Mouse (Mus musculus) heart, embryonic 15.5 days (tissue): ENCODE measurements around the gene Fbxl4. TPM values are rescaled to one million over a fixed set of nuclear protein-coding genes. Genes with fewer than 3 reads are reported as not detected.

Source experiments
- ATAC-seq: fragments of 200-750 bp; cut with Nextera tagmentation; replicated peaks from 2 replicates; pipeline ENCODE4 v1.8.0; 2017; ENCODE audit warnings: low read depth, moderate TSS enrichment; ENCODE audit not compliant: insufficient number of reproducible peaks, insufficient read depth, low FRiP score
- H3K27ac ChIP-seq: fragments of 300-500 bp; sonication (generic); 2 replicates; pipeline ENCODE4 v1.5.1; 2015; ENCODE audit warnings: mild to moderate bottlenecking, inconsistent platforms
- H3K27me3 ChIP-seq: fragments of 300-500 bp; sonication (generic); 2 replicates; pipeline ENCODE4 v1.6.1; 2015; ENCODE audit warnings: inconsistent platforms
- H3K36me3 ChIP-seq: fragments of 300-500 bp; sonication (generic); 2 replicates; pipeline ENCODE4 v1.6.1; 2015; ENCODE audit warnings: mild to moderate bottlenecking, inconsistent platforms
- H3K4me1 ChIP-seq: fragments of 300-500 bp; sonication (generic); replicated peaks from 2 replicates; pipeline ENCODE4 v1.6.1; 2015; ENCODE audit warnings: inconsistent platforms
- H3K4me2 ChIP-seq: fragments of 300-500 bp; sonication (generic); 2 replicates; pipeline ENCODE4 v1.6.1; 2015; ENCODE audit warnings: inconsistent platforms, mild to moderate bottlenecking, moderate library complexity
- H3K4me3 ChIP-seq: fragments of 300-500 bp; sonication (generic); 2 replicates; pipeline ENCODE4 v1.5.1; 2015; ENCODE audit warnings: mild to moderate bottlenecking, inconsistent platforms
- H3K9ac ChIP-seq: fragments of 300-500 bp; sonication (generic); 2 replicates; pipeline ENCODE4 v1.6.1; 2015; ENCODE audit warnings: mild to moderate bottlenecking, inconsistent platforms
- H3K9me3 ChIP-seq: fragments of 300-500 bp; sonication (generic); replicated peaks from 2 replicates; pipeline ENCODE4 v1.6.1; 2016; ENCODE audit warnings: inconsistent platforms
- WGBS: fragments of 180-500 bp; shearing (Covaris S2); methylation state at CpG from one replicate; pipeline ENCODE4 v1.1.7; 2015; ENCODE audit warnings: mixed read lengths; 5-methylcytosine and 5-hydroxymethylcytosine counted together
- polyA plus RNA-seq: library from polyadenylated mRNA; unstranded; fragments of >200 nt; fragmentation: Nextera tagmentation; extraction: Ambion mirVana; gene quantifications from 2 replicates; pipeline ENCODE4 v1.2.1, GENCODE M21; 2015

Fbxl4 gene
- polyA plus RNA-seq, 1 experiment from 2014 or later = 10.0 TPM

- Histone ChIP-seq H3K4me3 (no peak overlapping the region), H3K27me3 (no peaks in the 10 kb centered on the region), H3K9ac (no peak overlapping the region), H3K27ac (no peak overlapping the region), H3K4me2 (no peak overlapping the region), H3K4me1 (no peaks in the 10 kb centered on the region), H3K9me3 (no peaks in the 10 kb centered on the region), H3K36me3 (no peaks in the 10 kb centered on the region)
- 63% methylated on average over 13 of the region's 13 CpGs for WGBS
- no peak for ATAC-seq
Observed at GRCm38 (mm10) chr4:22392777-22393473, 35.6 kb downstream of the Fbxl4 start.

GRCm38 (mm10) chr4:22395404-22395803 is 38.1 kb downstream of the Fbxl4 start:
- no peak overlapping the region for H3K4me3 ChIP-seq
- H3K27me3 ChIP-seq = no peaks in the 10 kb centered on the region
- no peak for ATAC-seq
- peaks cover 5% of the 10 kb centered on the region; the same call in 1 of the 2 replicates for H3K9me3 ChIP-seq
- H3K9ac ChIP-seq = no peak overlapping the region
- H3K4me1 ChIP-seq = no peaks in the 10 kb centered on the region
- no peak overlapping the region for H3K27ac ChIP-seq
- 68% methylated on average over 2 of the region's 2 CpGs for WGBS
- H3K36me3 ChIP-seq = peaks cover 9% of the 10 kb centered on the region
- H3K4me2 ChIP-seq = no peak overlapping the region

- Histone ChIP-seq H3K27me3 (no peaks in the 10 kb centered on the region), H3K4me1 (no peaks in the 10 kb centered on the region), H3K4me2 (no peak overlapping the region), H3K4me3 (no peak overlapping the region), H3K27ac (no peak overlapping the region), H3K9ac (no peak overlapping the region), H3K9me3 (peaks cover 5% of the 10 kb centered on the region; the same call in 1 of the 2 replicates), H3K36me3 (peaks cover 9% of the 10 kb centered on the region)
- no peak for ATAC-seq
- WGBS = 92% methylated on average over 1 of the region's 1 CpGs
Observed at GRCm38 (mm10) chr4:22396484-22397000, 39.2 kb downstream of the Fbxl4 start.

GRCm38 (mm10) chr4:22397003-22397402 is 39.7 kb downstream of the Fbxl4 start:
- Histone ChIP-seq H3K4me2 (no peak overlapping the region), H3K9me3 (peaks cover 5% of the 10 kb centered on the region; the same call in 1 of the 2 replicates), H3K36me3 (peaks cover 9% of the 10 kb centered on the region), H3K27me3 (no peaks in the 10 kb centered on the region), H3K4me3 (no peak overlapping the region), H3K9ac (no peak overlapping the region), H3K27ac (no peak overlapping the region), H3K4me1 (no peaks in the 10 kb centered on the region)
- no peak for ATAC-seq
- WGBS = 87% methylated on average over 5 of the region's 5 CpGs

GRCm38 (mm10) chr4:22402032-22402431 is 44.7 kb downstream of the Fbxl4 start:
- Histone ChIP-seq H3K27me3 (no peaks in the 10 kb centered on the region), H3K36me3 (peaks cover 12% of the 10 kb centered on the region), H3K9me3 (peaks cover 5% of the 10 kb centered on the region; the same call in 1 of the 2 replicates), H3K9ac (no peak overlapping the region), H3K27ac (no peak overlapping the region), H3K4me3 (no peak overlapping the region), H3K4me1 (no peaks in the 10 kb centered on the region), H3K4me2 (no peak overlapping the region)
- no peak for ATAC-seq
- WGBS = 81% methylated on average over 3 of the region's 3 CpGs

- 95% methylated on average over 10 of the region's 10 CpGs for WGBS
- no peak for ATAC-seq
- H3K36me3 ChIP-seq = peaks cover 12% of the 10 kb centered on the region
- H3K27ac ChIP-seq = no peak overlapping the region
- H3K4me3 ChIP-seq = no peak overlapping the region
- peaks cover 5% of the 10 kb centered on the region; the same call in 1 of the 2 replicates for H3K9me3 ChIP-seq
- no peaks in the 10 kb centered on the region for H3K27me3 ChIP-seq
- no peak overlapping the region for H3K4me2 ChIP-seq
- H3K9ac ChIP-seq = no peak overlapping the region
- no peaks in the 10 kb centered on the region for H3K4me1 ChIP-seq
Observed at GRCm38 (mm10) chr4:22402930-22403329, 45.6 kb downstream of the Fbxl4 start.

- H3K4me2 ChIP-seq = no peak overlapping the region
- H3K4me3 ChIP-seq = no peak overlapping the region
- H3K27ac ChIP-seq = no peak overlapping the region
- WGBS = 47% methylated on average over 2 of the region's 2 CpGs
- H3K36me3 ChIP-seq = 0 out of 2 replicates have a peak, but pooled peaks cover 11% of the 10 kb centered on the region
- no peaks in the 10 kb centered on the region for H3K9me3 ChIP-seq
- H3K27me3 ChIP-seq = no peaks in the 10 kb centered on the region
- ATAC-seq = no peak
- no peak overlapping the region for H3K9ac ChIP-seq
- no peaks in the 10 kb centered on the region for H3K4me1 ChIP-seq
Observed at GRCm38 (mm10) chr4:22420627-22421026, 63.3 kb downstream of the Fbxl4 start.

GRCm38 (mm10) chr4:22422400-22422799 is 65.1 kb downstream of the Fbxl4 start:
- Histone ChIP-seq H3K9ac (no peak overlapping the region), H3K4me1 (no peaks in the 10 kb centered on the region), H3K36me3 (peaks cover 11% of the 10 kb centered on the region; the same call in 1 of the 2 replicates), H3K27ac (no peak overlapping the region), H3K27me3 (no peaks in the 10 kb centered on the region), H3K4me3 (no peak overlapping the region), H3K4me2 (no peak overlapping the region), H3K9me3 (no peaks in the 10 kb centered on the region)
- WGBS = 89% methylated on average over 4 of the region's 4 CpGs
- no peak for ATAC-seq

GRCm38 (mm10) chr4:22428150-22428549 is 70.8 kb downstream of the Fbxl4 start:
- no peaks in the 10 kb centered on the region for H3K9me3 ChIP-seq
- WGBS = 85% methylated on average over 3 of the region's 3 CpGs

GRCm38 (mm10) chr4:22469575-22469974 is 112.2 kb downstream of the Fbxl4 start:
- Histone ChIP-seq H3K9me3 (no peaks in the 10 kb centered on the region), H3K4me1 (no peaks in the 10 kb centered on the region), H3K36me3 (no peaks in the 10 kb centered on the region), H3K9ac (no peak overlapping the region), H3K4me2 (no peak overlapping the region), H3K27ac (no peak overlapping the region), H3K4me3 (no peak overlapping the region), H3K27me3 (0 out of 2 replicates have a peak, but pooled peaks cover under 1% of the 10 kb centered on the region)
- ATAC-seq = no peak
- 76% methylated on average over 1 of the region's 1 CpGs for WGBS

More at GRCm38 (mm10) chr4:22428150-22428549, 70.8 kb downstream of the Fbxl4 start:
- H3K4me2 ChIP-seq = no peak overlapping the region
- peaks cover 5% of the 10 kb centered on the region; the same call in 1 of the 2 replicates for H3K36me3 ChIP-seq
- no peaks in the 10 kb centered on the region for H3K27me3 ChIP-seq
- H3K4me1 ChIP-seq = no peaks in the 10 kb centered on the region
- H3K4me3 ChIP-seq = no peak overlapping the region
- H3K9ac ChIP-seq = no peak overlapping the region
- no peak overlapping the region for H3K27ac ChIP-seq
- no peak for ATAC-seq

- WGBS = under 1% methylated on average over 23 of the region's 23 CpGs
- no peaks in the 10 kb centered on the region for H3K36me3 ChIP-seq
- H3K4me1 ChIP-seq = peaks cover 13% of the 10 kb centered on the region
- no peaks in the 10 kb centered on the region for H3K9me3 ChIP-seq
- 0 out of 2 replicates have a peak, but pooled peaks have one; percentile 31 for ATAC-seq
- H3K9ac ChIP-seq = no peak overlapping the region
- H3K27ac ChIP-seq = no peak overlapping the region
- peak overlapping the region; percentile 40 for H3K4me3 ChIP-seq
- H3K27me3 ChIP-seq = peaks cover 75% of the 10 kb centered on the region
- H3K4me2 ChIP-seq = peak overlapping the region; percentile 65
Observed at GRCm38 (mm10) chr4:22476967-22477710, 119.8 kb downstream of the Fbxl4 start.
